Mouse (Mus musculus) limb, embryonic 12.5 days (tissue): Measurements from ENCODE around the gene Srpx. TPM values are rescaled to one million over a fixed set of nuclear protein-coding genes. Genes with fewer than 3 reads are reported as not detected.

Experiments
- ATAC-seq: fragments of 200-750 bp; cut with Nextera tagmentation; 2 replicates; pipeline ENCODE4 v1.8.0; 2017; ENCODE audit warnings: low read depth, moderate TSS enrichment; ENCODE audit not compliant: insufficient number of reproducible peaks, insufficient read depth, low FRiP score, low TSS enrichment
- H3K27ac ChIP-seq: fragments of 300-500 bp; sonication (generic); 2 replicates; pipeline ENCODE4 v1.5.1; 2016; ENCODE audit warnings: mild to moderate bottlenecking, moderate library complexity
- H3K27me3 ChIP-seq: fragments of 300-500 bp; sonication (generic); 2 replicates; pipeline ENCODE4 v1.6.1; 2016; ENCODE audit warnings: mild to moderate bottlenecking, moderate library complexity
- H3K36me3 ChIP-seq: fragments of 300-500 bp; sonication (generic); 2 replicates; pipeline ENCODE4 v1.6.1; 2016; ENCODE audit warnings: mild to moderate bottlenecking, moderate library complexity
- H3K4me1 ChIP-seq: fragments of 300-500 bp; sonication (generic); replicated peaks from 2 replicates; pipeline ENCODE4 v1.6.1; 2016
- H3K4me2 ChIP-seq: fragments of 300-500 bp; sonication (generic); 2 replicates; pipeline ENCODE4 v1.6.1; 2016; ENCODE audit warnings: mild to moderate bottlenecking, moderate library complexity
- H3K4me3 ChIP-seq: fragments of 300-500 bp; sonication (generic); replicated peaks from 2 replicates; pipeline ENCODE4 v1.5.1; 2016; ENCODE audit warnings: mild to moderate bottlenecking
- H3K9ac ChIP-seq: fragments of 300-500 bp; sonication (generic); replicated peaks from 2 replicates; pipeline ENCODE4 v1.6.1; 2016; ENCODE audit warnings: mild to moderate bottlenecking, moderate library complexity
- H3K9me3 ChIP-seq: fragments of 300-500 bp; sonication (generic); 2 replicates; pipeline ENCODE4 v1.6.1; 2016; ENCODE audit warnings: mild to moderate bottlenecking, moderate library complexity
- WGBS: fragments of 180-500 bp; shearing (Covaris S2); methylation state at CpG from one replicate; pipeline ENCODE4 v1.1.7; 2016; 5-methylcytosine and 5-hydroxymethylcytosine counted together
- polyA plus RNA-seq: library from polyadenylated mRNA; unstranded; fragments of >200 nt; fragmentation: Nextera tagmentation; extraction: Ambion mirVana; gene quantifications from 2 replicates; pipeline ENCODE4 v1.2.1, GENCODE M21; 2016

Gene Srpx
- polyA plus RNA-seq, 1 experiment from 2014 or later: 8.7 TPM

- Histone ChIP-seq H3K36me3 (no peaks in the 10 kb centered on the region), H3K4me3 (no peak overlapping the region), H3K27ac (no peak overlapping the region), H3K9me3 (no peaks in the 10 kb centered on the region), H3K27me3 (no peaks in the 10 kb centered on the region), H3K4me1 (no peaks in the 10 kb centered on the region), H3K4me2 (no peak overlapping the region), H3K9ac (no peak overlapping the region)
- no peak; the same call in 1 of the 2 replicates for ATAC-seq
- WGBS: 20% methylated on average over 6 of the region's 6 CpGs
Observed at GRCm38 (mm10) chrX:10070689-10071088, 46.8 kb downstream of the Srpx start.

- Histone ChIP-seq H3K4me3 (no peak overlapping the region), H3K27ac (no peak overlapping the region), H3K4me2 (no peak overlapping the region), H3K4me1 (no peaks in the 10 kb centered on the region), H3K27me3 (no peaks in the 10 kb centered on the region), H3K9ac (no peak overlapping the region), H3K36me3 (no peaks in the 10 kb centered on the region), H3K9me3 (no peaks in the 10 kb centered on the region)
- no peak for ATAC-seq
- 81% methylated on average over 4 of the region's 4 CpGs for WGBS
Observed at GRCm38 (mm10) chrX:10069405-10069804, 48.1 kb downstream of the Srpx start.

- ATAC-seq: no peak
- WGBS: 88% methylated on average over 1 of the region's 1 CpGs
- no peak overlapping the region for H3K9ac ChIP-seq
Observed at GRCm38 (mm10) chrX:10063781-10064180, 53.7 kb downstream of the Srpx start.

GRCm38 (mm10) chrX:10063361-10063760, 54.1 kb downstream of the Srpx start:
- H3K9ac ChIP-seq: no peak overlapping the region
- no peaks in the 10 kb centered on the region for H3K4me1 ChIP-seq
- ATAC-seq: no peak
- H3K27me3 ChIP-seq: no peaks in the 10 kb centered on the region
- H3K27ac ChIP-seq: no peak overlapping the region
- 75% methylated on average over 2 of the region's 2 CpGs for WGBS
- no peaks in the 10 kb centered on the region for H3K9me3 ChIP-seq
- no peak overlapping the region for H3K4me3 ChIP-seq
- H3K36me3 ChIP-seq: no peaks in the 10 kb centered on the region
- H3K4me2 ChIP-seq: no peak overlapping the region

More at GRCm38 (mm10) chrX:10063781-10064180, 53.7 kb downstream of the Srpx start:
- no peak overlapping the region for H3K27ac ChIP-seq
- no peaks in the 10 kb centered on the region for H3K9me3 ChIP-seq
- H3K4me2 ChIP-seq: no peak overlapping the region
- no peak overlapping the region for H3K4me3 ChIP-seq
- no peaks in the 10 kb centered on the region for H3K4me1 ChIP-seq
- no peaks in the 10 kb centered on the region for H3K36me3 ChIP-seq
- no peaks in the 10 kb centered on the region for H3K27me3 ChIP-seq

GRCm38 (mm10) chrX:10062201-10062600, 55.3 kb downstream of the Srpx start:
- 78% methylated on average over 4 of the region's 4 CpGs for WGBS
- no peak overlapping the region for H3K9ac ChIP-seq
- no peaks in the 10 kb centered on the region for H3K9me3 ChIP-seq

GRCm38 (mm10) chrX:10034666-10035065, 82.8 kb downstream of the Srpx start:
- H3K4me2 ChIP-seq: no peak overlapping the region
- H3K27ac ChIP-seq: no peak overlapping the region
- H3K36me3 ChIP-seq: no peaks in the 10 kb centered on the region
- H3K4me1 ChIP-seq: no peaks in the 10 kb centered on the region
- no peak for ATAC-seq
- no peaks in the 10 kb centered on the region for H3K27me3 ChIP-seq
- no peak overlapping the region for H3K4me3 ChIP-seq
- no peaks in the 10 kb centered on the region for H3K9me3 ChIP-seq
- H3K9ac ChIP-seq: no peak overlapping the region

More at GRCm38 (mm10) chrX:10062201-10062600, 55.3 kb downstream of the Srpx start:
- no peaks in the 10 kb centered on the region for H3K36me3 ChIP-seq
- H3K27me3 ChIP-seq: no peaks in the 10 kb centered on the region
- H3K4me1 ChIP-seq: no peaks in the 10 kb centered on the region
- no peak overlapping the region for H3K4me3 ChIP-seq
- no peak for ATAC-seq
- H3K4me2 ChIP-seq: no peak overlapping the region
- H3K27ac ChIP-seq: no peak overlapping the region

- ATAC-seq: no peak
Observed at GRCm38 (mm10) chrX:10010202-10010601, 107.3 kb downstream of the Srpx start.

GRCm38 (mm10) chrX:10007675-10008270, 109.7 kb downstream of the Srpx start:
- no peak overlapping the region for H3K4me2 ChIP-seq
- H3K27ac ChIP-seq: no peak overlapping the region
- 97% methylated on average over 1 of the region's 1 CpGs for WGBS
- H3K4me3 ChIP-seq: no peak overlapping the region
- H3K9me3 ChIP-seq: no peaks in the 10 kb centered on the region
- ATAC-seq: no peak
- H3K4me1 ChIP-seq: no peaks in the 10 kb centered on the region
- no peaks in the 10 kb centered on the region for H3K27me3 ChIP-seq
- H3K36me3 ChIP-seq: no peaks in the 10 kb centered on the region
- H3K9ac ChIP-seq: no peak overlapping the region

More at GRCm38 (mm10) chrX:10010202-10010601, 107.3 kb downstream of the Srpx start:
- Histone ChIP-seq H3K9ac (no peak overlapping the region), H3K4me2 (no peak overlapping the region), H3K27ac (no peak overlapping the region), H3K27me3 (no peaks in the 10 kb centered on the region), H3K4me1 (no peaks in the 10 kb centered on the region), H3K9me3 (no peaks in the 10 kb centered on the region), H3K36me3 (no peaks in the 10 kb centered on the region), H3K4me3 (no peak overlapping the region)

- ATAC-seq: no peak
- Histone ChIP-seq H3K27me3 (no peaks in the 10 kb centered on the region), H3K36me3 (no peaks in the 10 kb centered on the region), H3K4me2 (no peak overlapping the region), H3K9me3 (no peaks in the 10 kb centered on the region), H3K27ac (no peak overlapping the region), H3K4me3 (no peak overlapping the region), H3K4me1 (no peaks in the 10 kb centered on the region), H3K9ac (no peak overlapping the region)
- whole genome bisulfite sequencing: 62% methylated on average over 1 of the region's 1 CpGs
Observed at GRCm38 (mm10) chrX:10005946-10006345, 111.6 kb downstream of the Srpx start.

- Histone ChIP-seq H3K27me3 (no peaks in the 10 kb centered on the region), H3K4me1 (no peaks in the 10 kb centered on the region), H3K4me3 (no peak overlapping the region), H3K36me3 (no peaks in the 10 kb centered on the region), H3K9me3 (no peaks in the 10 kb centered on the region), H3K9ac (no peak overlapping the region), H3K4me2 (no peak overlapping the region), H3K27ac (no peak overlapping the region)
- ATAC-seq: no peak
- 73% methylated on average over 1 of the region's 1 CpGs for WGBS
Observed at GRCm38 (mm10) chrX:10000718-10001117, 116.8 kb downstream of the Srpx start.
